Mouse (Mus musculus) heart, postnatal 0 days (tissue): ENCODE data around the gene Galns. TPM values are rescaled to one million over a fixed set of nuclear protein-coding genes. Genes with fewer than 3 reads are reported as not detected.
A peak's percentile ranks its signal among the peaks of the same experiment; 100 is the strongest.

ENCODE experiments used
- ATAC-seq: fragments of 200-750 bp; cut with Nextera tagmentation; 2 replicates; pipeline ENCODE4 v1.8.0; 2017; ENCODE audit warnings: low read depth, moderate number of reproducible peaks, moderate library complexity; ENCODE audit not compliant: insufficient read depth
- DNase-seq: peaks from one replicate; pipeline ENCODE4 v3.0.0-alpha.2; 2016; ENCODE audit warnings: low spot score
- H3K27ac ChIP-seq: fragments of 300-500 bp; sonication (generic); 2 replicates; pipeline ENCODE4 v1.5.1; 2014; ENCODE audit warnings: low read depth, mild to moderate bottlenecking
- H3K27me3 ChIP-seq: fragments of 300-500 bp; sonication (generic); 2 replicates; pipeline ENCODE4 v1.6.1; 2014; ENCODE audit warnings: low read length, mixed read lengths; ENCODE audit not compliant: control insufficient read depth, insufficient read depth
- H3K36me3 ChIP-seq: fragments of 300-500 bp; sonication (generic); replicated peaks from 2 replicates; pipeline ENCODE4 v1.6.1; 2014; ENCODE audit warnings: low read length, mixed read lengths; ENCODE audit not compliant: control insufficient read depth, insufficient read depth
- H3K4me1 ChIP-seq: fragments of 300-500 bp; sonication (generic); 2 replicates; pipeline ENCODE4 v1.6.1; 2014; ENCODE audit warnings: antibody characterized with exemption; ENCODE audit not compliant: control insufficient read depth, insufficient read depth
- H3K4me2 ChIP-seq: fragments of 300-500 bp; sonication (generic); 2 replicates; pipeline ENCODE4 v1.6.1; 2014; ENCODE audit warnings: low read depth, mild to moderate bottlenecking, low read length, moderate library complexity
- H3K4me3 ChIP-seq: fragments of 300-500 bp; sonication (generic); 2 replicates; pipeline ENCODE4 v1.5.1; 2014; ENCODE audit warnings: low read depth, low read length
- H3K9ac ChIP-seq: fragments of 300-500 bp; sonication (generic); replicated peaks from 2 replicates; pipeline ENCODE4 v1.6.1; 2014; ENCODE audit warnings: low read depth, low read length, mixed read lengths
- H3K9me3 ChIP-seq: fragments of 300-500 bp; sonication (generic); replicated peaks from 2 replicates; pipeline ENCODE4 v1.6.1; 2016; ENCODE audit warnings: low read length; ENCODE audit not compliant: control insufficient read depth
- CTCF ChIP-seq: IDR thresholded peaks from 2 replicates; pipeline ENCODE4 v1.5.1; 2016; ENCODE audit warnings: antibody characterized with exemption, control low read depth, low read depth
- EP300 ChIP-seq: IDR thresholded peaks from 2 replicates; pipeline ENCODE4 v1.6.1; 2016; ENCODE audit warnings: antibody characterized with exemption, low read depth
- WGBS: fragments of 180-500 bp; shearing (Covaris S2); extraction: QIAGEN DNeasy Blood & Tissue Kit; methylation state at CpG from one replicate; pipeline ENCODE4 v1.1.7; 2014; 5-methylcytosine and 5-hydroxymethylcytosine counted together
- polyA plus RNA-seq: library from polyadenylated mRNA; unstranded; fragments of >200 nt; fragmentation: Nextera tagmentation; extraction: Ambion mirVana; gene quantifications from 2 replicates; pipeline ENCODE4 v1.2.1, GENCODE M21; 2015
- total RNA-seq: library from RNA; depleted of rRNA; stranded (reverse); fragments of >200 nt; gene quantifications from 2 replicates; pipeline ENCODE4 v1.2.3, GENCODE M21; 2014; ENCODE audit warnings: low replicate concordance

The Galns gene
- total and polyA plus RNA-seq, 2 experiments from 2014 or later = 7.2 to 11.6 TPM

DNA sequence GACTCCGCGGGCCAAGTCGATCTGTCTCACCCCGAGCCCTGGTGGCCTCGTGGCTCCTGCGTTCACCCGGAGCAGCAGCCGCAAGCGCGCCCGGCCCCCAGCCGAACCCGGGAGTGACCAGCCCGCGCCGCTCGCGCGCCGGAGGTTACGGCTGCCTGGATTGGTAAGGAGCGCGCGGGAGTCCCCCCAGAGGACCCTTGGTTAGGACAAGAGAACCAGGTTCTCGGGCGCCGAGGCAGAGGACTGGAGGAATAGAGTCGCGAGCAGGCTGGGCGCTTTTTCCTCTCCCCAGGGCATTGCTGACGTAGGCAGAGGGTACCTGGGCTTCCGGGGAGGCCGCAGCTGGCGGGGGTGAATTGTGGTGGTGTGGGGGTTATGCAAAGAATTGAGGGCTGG lies 43.2 kb downstream of the Galns start:
- peaks cover 28% of the 10 kb centered on the region for H3K36me3 ChIP-seq
- WGBS = under 1% methylated on average over 30 of the region's 34 CpGs
- peak overlapping the region; percentile 94 for H3K27ac ChIP-seq
- ATAC-seq (peak; percentile 35), DNase-seq (no peak)
- peak overlapping the region; percentile 70 for H3K4me2 ChIP-seq
- peak overlapping the region; percentile 57 for H3K4me3 ChIP-seq
- no peak for TF ChIP-seq CTCF
- 0 out of 2 replicates have a peak, but pooled peaks have one; percentile 2 for TF ChIP-seq EP300
- H3K27me3 ChIP-seq = no peaks in the 10 kb centered on the region
- peak overlapping the region; percentile 67 for H3K9ac ChIP-seq
- H3K4me1 ChIP-seq = peaks cover 20% of the 10 kb centered on the region
- H3K9me3 ChIP-seq = no peaks in the 10 kb centered on the region

DNA sequence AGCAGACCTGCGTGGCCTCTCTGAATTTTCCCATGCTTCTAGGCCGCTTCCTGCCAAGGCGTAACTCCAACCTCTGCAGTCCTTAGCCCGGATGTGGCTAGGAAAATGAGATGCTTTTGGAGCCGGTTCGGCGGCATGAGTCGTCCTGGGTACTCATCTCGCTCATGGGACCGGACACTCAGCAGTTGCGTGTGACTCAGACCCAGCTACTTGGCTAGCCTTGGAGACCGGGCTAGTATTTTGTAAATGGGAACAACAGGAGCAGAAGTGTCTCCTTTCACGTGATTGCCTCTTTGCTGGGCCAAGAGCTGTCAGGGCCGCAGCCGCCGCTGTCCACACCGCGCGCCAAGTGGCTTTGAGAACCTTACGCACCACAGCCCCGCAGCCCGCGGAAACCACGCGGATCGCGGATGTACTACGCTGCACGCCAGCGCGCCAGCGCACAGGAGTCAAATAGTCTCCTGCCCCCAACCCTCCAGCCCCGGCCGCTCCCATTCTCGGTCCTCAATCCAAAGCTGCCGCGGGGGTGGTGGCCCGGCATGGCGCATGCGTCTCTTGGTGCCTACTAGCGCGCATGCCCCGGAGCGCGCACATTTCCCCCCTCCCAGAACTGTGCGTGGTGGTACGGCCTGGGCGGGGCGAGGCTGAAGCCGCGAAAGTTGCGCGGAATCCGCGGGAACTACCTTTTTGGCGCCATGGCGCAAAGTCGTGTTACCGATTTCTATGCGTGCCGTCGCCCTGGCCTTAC lies 43.7 kb downstream of the Galns start, which contains the start of gene Cdt1:
Cdt1 (plus strand) TSS at position 655 of the 748 bp plus-strand sequence.
- peak within 1 kb of the TSS; percentile 94 for H3K27ac ChIP-seq
- ATAC-seq = peak; percentile 96

GRCm38 (mm10) chr8:122566766-122567165 lies 44.5 kb downstream of the Galns start:
- ATAC-seq (no peak), DNase-seq (no peak)
- H3K4me2 ChIP-seq = peak overlapping the region; percentile 70
- peak overlapping the region; percentile 57 for H3K4me3 ChIP-seq
- H3K27ac ChIP-seq = peak overlapping the region; percentile 94
- TF ChIP-seq CTCF = no peak
- no peak for TF ChIP-seq EP300
- WGBS = 26% methylated on average over 6 of the region's 6 CpGs
- H3K36me3 ChIP-seq = peaks cover 18% of the 10 kb centered on the region
- H3K9me3 ChIP-seq = no peaks in the 10 kb centered on the region
- peaks cover 20% of the 10 kb centered on the region for H3K4me1 ChIP-seq
- H3K27me3 ChIP-seq = no peaks in the 10 kb centered on the region
- peak overlapping the region; percentile 67; the same call in 1 of the 2 replicates for H3K9ac ChIP-seq

More for the DNA sequence above, 43.7 kb downstream of the Galns start, which contains the start of gene Cdt1:
- H3K4me3 ChIP-seq = peak within 1 kb of the TSS; percentile 57
- H3K9ac ChIP-seq = peak within 1 kb of the TSS; percentile 67
- H3K9me3 ChIP-seq = no peaks in the 10 kb centered on the region
- TF ChIP-seq CTCF (no peak), EP300 (peak; percentile 19; the same call in 1 of the 2 replicates)
- no peaks in the 10 kb centered on the region for H3K27me3 ChIP-seq
- H3K4me1 ChIP-seq = peaks cover 20% of the 10 kb centered on the region
- peak; percentile 96 for DNase-seq
- H3K4me2 ChIP-seq = peak within 1 kb of the TSS; percentile 70
- under 1% methylated on average over 62 of the region's 62 CpGs for WGBS
- H3K36me3 ChIP-seq = peaks cover 26% of the 10 kb centered on the region

DNA sequence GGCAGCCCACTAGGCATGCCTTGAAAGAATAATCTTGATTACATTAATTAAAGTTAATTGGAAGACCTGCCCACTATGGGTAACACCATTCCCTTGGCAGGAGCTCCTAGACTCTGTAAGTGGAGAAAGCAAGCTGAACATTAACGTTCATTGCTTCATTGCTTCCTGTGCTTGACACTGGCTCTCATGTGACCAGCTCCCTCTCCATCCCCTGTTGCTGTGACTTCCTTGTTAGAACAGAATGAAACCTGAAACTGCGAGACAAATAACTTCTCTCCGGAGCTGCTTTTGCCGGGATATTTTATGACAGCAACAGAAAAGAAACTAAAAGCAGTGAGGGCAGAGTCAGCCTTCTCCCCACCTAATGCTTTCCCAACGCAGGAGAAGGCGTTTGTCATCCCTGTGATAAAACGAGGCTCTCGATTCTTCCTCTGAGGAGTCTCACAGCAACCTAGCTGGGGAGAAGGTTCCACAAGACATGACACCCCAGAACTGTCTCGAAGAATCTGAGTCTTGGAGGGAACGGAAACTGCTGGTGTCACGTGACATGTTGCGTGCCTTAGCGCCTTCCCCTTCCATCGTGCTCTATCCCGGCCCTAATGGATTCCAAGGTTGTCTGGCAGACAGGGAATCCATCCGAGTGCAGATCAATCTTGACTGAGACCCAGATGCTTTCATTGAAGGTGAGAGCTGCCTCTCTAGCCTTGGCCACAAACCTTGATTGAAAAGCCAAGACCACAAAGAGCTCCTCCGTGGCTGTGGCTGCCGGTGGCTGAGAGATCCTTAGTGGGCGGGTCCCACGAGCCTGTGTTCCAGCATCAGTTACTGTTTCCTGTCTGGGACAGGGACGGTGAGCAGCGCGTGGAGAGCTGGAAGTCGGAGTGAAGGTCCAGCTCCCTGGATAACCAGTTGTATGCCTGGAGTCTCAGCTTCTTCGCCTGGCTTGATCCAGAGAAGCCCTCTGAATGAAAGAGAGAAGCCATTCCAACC lies 46.6 kb downstream of the Galns start:
- 78% methylated on average over 25 of the region's 25 CpGs for WGBS
- no peak overlapping the region for H3K4me2 ChIP-seq
- H3K9ac ChIP-seq = no peak overlapping the region
- DNase-seq = no peak
- H3K9me3 ChIP-seq = no peaks in the 10 kb centered on the region
- H3K27me3 ChIP-seq = no peaks in the 10 kb centered on the region
- no peaks in the 10 kb centered on the region for H3K36me3 ChIP-seq
- TF ChIP-seq EP300 = no peak
- no peak for TF ChIP-seq CTCF
- peaks cover 20% of the 10 kb centered on the region for H3K4me1 ChIP-seq
- H3K27ac ChIP-seq = no peak overlapping the region
- ATAC-seq = no peak
- no peak overlapping the region for H3K4me3 ChIP-seq

- no peak overlapping the region for H3K4me3 ChIP-seq
- ATAC-seq = no peak
- no peaks in the 10 kb centered on the region for H3K27me3 ChIP-seq
- H3K36me3 ChIP-seq = no peaks in the 10 kb centered on the region
- no peaks in the 10 kb centered on the region for H3K9me3 ChIP-seq
- 65% methylated on average over 5 of the region's 5 CpGs for WGBS
- H3K27ac ChIP-seq = no peak overlapping the region
- DNase-seq = no peak
- no peak overlapping the region for H3K4me2 ChIP-seq
- no peak overlapping the region for H3K9ac ChIP-seq
- H3K4me1 ChIP-seq = no peaks in the 10 kb centered on the region
- TF ChIP-seq CTCF (no peak), EP300 (no peak)
Measured at GRCm38 (mm10) chr8:122561199-122561598, 50.1 kb downstream of the Galns start.
